ENCODE assay signal across 9 mouse cellular contexts in genomic region chr13:104937759-104938158, GRCm38 (mm10).
DNase-seq lines count a peak whose midpoint lies in the region; ATAC-seq lines count a peak whose summit lies in the region.
"Had no signal": no experiment of that assay in that cellular context is flagged by ENCODE, and none has a peak within 500 bp of the region (broad histone marks: within the 10 kb centered on the region; RNA-seq: fewer than 3 reads in every experiment).

No protein-coding gene starts in this region.

- 8% methylated on average over 6 of the region's 6 CpGs for WGBS in heart, embryonic 11.5 days (ENCODE audit: insufficient replicate concordance)
- WGBS in embryonic facial prominence, embryonic 15.5 days, result 9% methylated on average over 6 of the region's 6 CpGs
- 0% methylated on average over 2 of the region's 6 CpGs for WGBS in limb, embryonic 13.5 days
- WGBS in neural tube, embryonic 12.5 days, result 5% methylated on average over 5 of the region's 6 CpGs

- H3K4me1 ChIP-seq in heart, embryonic 11.5 days (ENCODE audit: control insufficient read depth, insufficient read depth, low read length), result no peaks in the 10 kb centered on the region
- no peaks in the 10 kb centered on the region for H3K4me1 ChIP-seq in embryonic facial prominence, embryonic 15.5 days
- peaks cover 24% of the 10 kb centered on the region for H3K4me1 ChIP-seq in limb, embryonic 13.5 days
- peaks cover 8% of the 10 kb centered on the region for H3K4me1 ChIP-seq in neural tube, embryonic 12.5 days

- intact Hi-C loops in heart, postnatal 36 days (cut with DNase I), result no loop called here

- peak overlapping the region; percentile 63 for H3K4me2 ChIP-seq in heart, embryonic 11.5 days
- peak overlapping the region; percentile 45 for H3K4me2 ChIP-seq in embryonic facial prominence, embryonic 15.5 days (replicated peaks)
- H3K4me2 ChIP-seq in limb, embryonic 13.5 days (replicated peaks), result peak overlapping the region; percentile 61
- peak overlapping the region; percentile 57 for H3K4me2 ChIP-seq in neural tube, embryonic 12.5 days (replicated peaks)

- H3K9me3 ChIP-seq in heart, embryonic 11.5 days (replicated peaks; ENCODE audit: control insufficient read depth, low read length), result no peaks in the 10 kb centered on the region
- no peaks in the 10 kb centered on the region for H3K9me3 ChIP-seq in embryonic facial prominence, embryonic 15.5 days (replicated peaks)
- no peaks in the 10 kb centered on the region for H3K9me3 ChIP-seq in limb, embryonic 13.5 days
- H3K9me3 ChIP-seq in neural tube, embryonic 12.5 days, result no peaks in the 10 kb centered on the region

- no peak overlapping the region for H3K27ac ChIP-seq in heart, embryonic 11.5 days (ENCODE audit: low read depth, low read length)
- no peak overlapping the region for H3K27ac ChIP-seq in embryonic facial prominence, embryonic 15.5 days (replicated peaks)
- no peak overlapping the region for H3K27ac ChIP-seq in limb, embryonic 13.5 days
- H3K27ac ChIP-seq in neural tube, embryonic 12.5 days, result no peak overlapping the region

- no peak for ATAC-seq in heart, embryonic 11.5 days (replicated peaks; ENCODE audit: insufficient number of reproducible peaks, low FRiP score, low TSS enrichment)
- no peak for ATAC-seq in embryonic facial prominence, embryonic 15.5 days (ENCODE audit: insufficient number of reproducible peaks, low FRiP score, low TSS enrichment, low read depth)
- ATAC-seq in limb, embryonic 13.5 days (ENCODE audit: low FRiP score, low read depth), result peak; percentile 63; the same call in 1 of the 2 replicates
- ATAC-seq in neural tube, embryonic 12.5 days (ENCODE audit: low FRiP score, low read depth), result peak; percentile 19; the same call in 1 of the 2 replicates
- ATAC-seq in megakaryocyte-erythroid progenitor cell, adult 5-6 weeks (replicated peaks; ENCODE audit: low FRiP score, low TSS enrichment, poor library complexity, severe bottlenecking), result no peak

- peak overlapping the region; percentile 34 for H3K4me3 ChIP-seq in heart, embryonic 11.5 days (ENCODE audit: low read depth, low read length)
- peak overlapping the region; percentile 24 for H3K4me3 ChIP-seq in embryonic facial prominence, embryonic 15.5 days (replicated peaks)
- H3K4me3 ChIP-seq in limb, embryonic 13.5 days, result peak overlapping the region; percentile 30
- peak overlapping the region; percentile 13; the same call in 1 of the 2 replicates for H3K4me3 ChIP-seq in neural tube, embryonic 12.5 days

- peak overlapping the region; percentile 49; the same call in 1 of the 2 replicates for H3K9ac ChIP-seq in heart, embryonic 11.5 days (ENCODE audit: low read depth, low read length)
- H3K9ac ChIP-seq in embryonic facial prominence, embryonic 15.5 days, result no peak overlapping the region
- no peak overlapping the region for H3K9ac ChIP-seq in limb, embryonic 13.5 days
- H3K9ac ChIP-seq in neural tube, embryonic 12.5 days, result no peak overlapping the region

- H3K27me3 ChIP-seq in heart, embryonic 11.5 days (ENCODE audit: control insufficient read depth, insufficient read depth, low read length), result no peaks in the 10 kb centered on the region
- no peaks in the 10 kb centered on the region for H3K27me3 ChIP-seq in embryonic facial prominence, embryonic 15.5 days
- no peaks in the 10 kb centered on the region; the same call in 1 of the 2 replicates for H3K27me3 ChIP-seq in limb, embryonic 13.5 days
- H3K27me3 ChIP-seq in neural tube, embryonic 12.5 days (replicated peaks), result no peaks in the 10 kb centered on the region

- DNase-seq in heart, postnatal 36 days, result no peak
- DNase-seq in ovary, postnatal 36 days (ENCODE audit: low spot score), result no peak
- DNase-seq in layer of hippocampus, postnatal 10 days (ENCODE audit: low spot score in 2 of 2), result no peak
- DNase-seq: cerebellum, adult 18-20 months had no signal

- H3K36me3 ChIP-seq in heart, embryonic 11.5 days (ENCODE audit: control insufficient read depth, insufficient read depth, low read length), result no peaks in the 10 kb centered on the region
- H3K36me3 ChIP-seq in embryonic facial prominence, embryonic 15.5 days, result no peaks in the 10 kb centered on the region
- H3K36me3 ChIP-seq in limb, embryonic 13.5 days, result no peaks in the 10 kb centered on the region
- no peaks in the 10 kb centered on the region for H3K36me3 ChIP-seq in neural tube, embryonic 12.5 days

Comparison
In these comparisons a context has a peak if more than half of its experiments do, and no peak if none do; other contexts are left out.
1. ATAC-seq: peak in limb, embryonic 13.5 days (single experiment) and neural tube, embryonic 12.5 days (single experiment); none in heart, embryonic 11.5 days (single experiment), embryonic facial prominence, embryonic 15.5 days (single experiment) and megakaryocyte-erythroid progenitor cell, adult 5-6 weeks (single experiment).
2. Peak in every context shown above with its lines, with median percentiles within 50 percentile points of each other: H3K4me2 ChIP-seq and H3K4me3 ChIP-seq.